Mouse (Mus musculus): Measurements from ENCODE around the gene Gm49358.

GRCm38 (mm10) chr10:86838827-86839226 lies 75.1 kb downstream of the Gm49358 start:
- TF ChIP-seq CTCF (IDR thresholded peaks at IDR 0.05; ENCODE audit: low read depth, low read length) (no peak), POLR2A (IDR thresholded peaks at IDR 0.05; ENCODE audit: borderline replicate concordance, low read depth, low read length) (no peak)
